Mouse (Mus musculus) heart, adult 9 months (tissue): ENCODE measurements at regions not wholly inside any gene's neighbourhood (a gene's known extent, or its start where the extent isn't known, plus 50 kb on each side); places are given as distances from the start of the nearest gene placed in this dataset.
A peak's percentile ranks its signal among the peaks of the same experiment; 100 is the strongest.

Experiments used
- DNase-seq, 2 experiments: peaks; one replicate each; pipeline ENCODE4 v3.0.0; 2022; ENCODE audit warnings: low spot score in 2 of 2

DNA sequence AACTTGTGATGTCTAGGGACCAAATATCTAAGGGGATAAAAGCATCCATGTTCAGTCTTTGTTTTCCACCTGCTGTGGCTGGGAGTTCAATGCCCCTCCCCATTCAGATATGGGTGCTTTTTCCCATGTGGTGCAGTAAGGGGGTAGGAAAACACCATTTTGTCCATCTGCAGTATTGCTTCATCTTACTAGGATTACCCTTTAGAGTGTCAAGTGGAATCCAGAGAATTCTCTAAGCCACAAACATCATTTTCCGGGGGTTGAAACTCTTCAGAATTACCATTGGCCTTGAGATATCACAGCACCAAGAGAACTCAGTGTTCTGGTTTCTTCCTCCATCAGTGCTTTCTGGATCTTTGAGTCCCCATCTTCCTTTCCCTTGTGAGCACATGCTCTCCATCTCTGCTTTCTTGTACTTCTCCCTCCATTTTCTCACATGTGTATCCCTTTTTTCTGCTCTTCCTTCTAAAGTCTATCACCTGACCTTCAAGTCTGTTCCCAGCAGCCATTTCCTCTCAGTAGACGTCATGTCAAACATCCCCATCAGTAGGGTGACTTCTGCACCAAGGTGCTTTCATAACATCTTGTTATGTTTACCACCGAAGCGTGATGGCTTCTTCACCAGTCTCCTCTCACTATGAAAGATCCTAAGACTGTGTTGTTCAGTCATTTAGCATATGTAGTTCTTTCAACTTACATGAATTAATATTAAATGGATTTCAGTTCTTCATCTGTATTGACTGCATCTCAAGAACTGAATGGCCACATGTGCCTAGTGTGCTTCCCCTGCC lies 431.6 kb upstream of the Ubash3b start:
- no peak for DNase-seq

DNA sequence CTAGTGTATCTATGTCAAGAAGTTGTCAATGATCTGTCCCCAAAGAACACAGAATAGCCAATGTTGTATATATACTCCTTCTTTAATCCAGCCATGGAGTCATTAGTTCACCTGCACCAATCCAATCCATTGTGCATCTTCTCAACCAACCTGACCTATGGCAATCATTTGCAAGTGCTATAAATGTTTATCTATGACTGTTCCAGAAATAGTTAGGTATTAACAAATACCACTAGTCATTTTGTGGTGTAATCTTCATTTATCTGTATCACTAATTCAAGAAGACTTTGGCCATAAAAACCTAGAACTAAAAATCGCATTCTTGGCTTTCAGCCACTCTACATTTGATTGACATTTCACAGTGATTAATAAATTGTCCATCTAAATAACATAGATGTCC lies 430.6 kb upstream of the Ubash3b start:
- no peak for DNase-seq

DNA sequence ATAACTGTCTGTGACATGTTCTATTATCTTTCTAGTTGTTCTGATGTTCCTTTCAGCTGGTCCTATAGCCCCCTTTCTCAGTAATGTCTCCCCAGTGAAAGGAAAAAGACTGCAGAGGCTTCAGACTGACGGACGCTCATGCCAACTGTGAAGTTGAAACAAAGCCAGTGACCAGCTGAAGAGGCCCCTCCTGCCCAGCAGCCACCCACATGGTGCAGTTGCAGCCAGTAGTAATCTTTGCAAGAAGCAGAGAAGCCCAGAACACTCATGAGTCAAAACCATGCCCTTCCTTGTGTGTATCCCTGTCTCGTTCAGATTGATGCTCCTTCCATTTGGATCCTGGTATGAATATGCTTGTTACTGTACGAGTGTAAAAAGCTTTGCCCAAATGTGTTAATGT lies 428.7 kb upstream of the Ubash3b start:
- DNase-seq, result no peak

DNA sequence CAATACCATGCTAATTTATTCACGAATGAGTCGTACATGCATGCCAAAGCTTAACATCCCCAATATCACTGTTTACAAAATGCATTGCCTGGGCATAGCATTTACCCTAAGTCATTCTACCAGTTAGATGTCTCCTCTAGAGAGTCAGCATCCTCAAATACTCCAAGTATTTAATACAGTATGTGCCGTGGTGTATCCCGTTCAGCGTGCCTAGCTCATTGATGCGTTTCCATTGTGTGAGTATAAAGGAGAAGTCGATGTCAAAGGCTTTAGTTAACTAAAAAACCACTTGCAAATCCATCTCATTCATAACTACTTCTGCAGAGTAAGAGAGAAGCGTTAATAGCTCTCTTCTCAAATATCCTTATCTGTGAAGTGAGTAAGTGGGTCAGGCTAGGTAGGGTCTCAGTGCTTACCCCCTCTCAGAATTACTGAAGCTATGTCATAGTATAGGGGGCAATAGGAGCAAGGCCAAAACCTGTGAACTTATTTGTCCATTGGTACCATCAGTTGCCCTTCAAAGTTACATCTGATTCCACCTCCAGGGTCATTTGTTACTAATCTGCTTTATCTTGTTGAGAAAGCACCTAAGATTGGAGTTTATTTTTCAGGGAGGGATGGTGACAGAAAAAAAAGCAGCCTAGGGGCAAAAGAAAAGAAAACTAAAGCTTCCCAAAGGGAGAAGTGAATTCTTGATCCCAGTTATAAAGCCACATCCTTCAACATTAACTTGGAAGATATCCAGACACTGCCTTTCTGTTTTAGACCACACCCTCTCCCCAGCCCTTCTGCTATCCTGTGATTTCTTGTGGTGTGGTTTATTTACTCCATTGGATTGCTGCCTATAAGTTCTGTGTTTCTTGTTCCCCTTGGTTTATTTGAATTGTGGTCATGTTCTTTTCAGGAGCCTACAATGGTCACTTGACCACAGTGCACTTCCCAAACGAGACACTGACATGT lies 427.2 kb upstream of the Ubash3b start:
- no peak for DNase-seq

DNA sequence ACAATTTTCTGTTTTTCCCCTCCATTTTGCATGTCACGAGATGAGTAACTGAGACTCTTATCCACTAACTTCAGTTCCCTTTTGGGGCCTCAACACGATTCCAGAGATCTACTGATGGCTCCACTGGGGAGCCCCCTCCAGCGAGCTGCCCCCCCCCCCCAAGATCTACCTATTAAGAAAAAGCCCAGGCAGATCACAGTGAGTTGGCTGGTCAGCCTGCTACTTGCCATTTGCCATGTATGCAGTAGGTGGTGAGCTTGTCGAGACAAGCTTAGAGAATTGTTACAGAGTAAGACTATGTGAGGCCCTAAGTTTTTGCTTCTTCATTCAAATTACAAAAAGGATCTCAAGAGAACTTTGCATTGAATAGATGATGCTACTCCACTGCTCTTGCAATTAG lies 426.3 kb upstream of the Ubash3b start:
- no peak for DNase-seq

DNA sequence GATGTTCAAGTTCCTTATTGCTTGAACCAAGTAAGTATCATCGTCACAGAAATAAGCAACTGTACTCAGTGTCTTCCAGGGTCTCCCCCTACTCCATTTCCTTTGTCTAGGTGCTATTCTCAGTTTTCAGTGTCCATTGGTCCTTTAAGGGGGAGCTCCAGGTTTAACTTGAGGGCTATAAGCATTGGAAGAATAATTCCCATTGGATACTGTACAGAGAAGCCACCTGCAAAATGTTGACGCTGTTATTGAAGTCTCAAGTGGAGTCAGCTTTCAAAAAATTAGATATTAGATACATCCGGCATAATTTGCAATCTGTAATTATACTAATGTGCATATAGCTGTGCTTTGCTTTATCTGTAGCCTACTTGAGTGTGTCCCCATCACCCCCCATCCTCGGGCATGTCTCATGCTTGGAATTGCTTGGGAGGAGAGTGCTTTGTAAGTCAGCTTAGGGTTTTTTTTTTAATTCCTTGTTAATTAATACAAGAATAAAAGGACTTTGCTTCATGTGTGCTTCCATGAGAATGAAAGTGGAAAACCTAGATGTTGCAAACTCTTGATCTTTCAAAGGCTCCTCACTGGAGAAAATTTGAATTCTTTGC lies 425.6 kb upstream of the Ubash3b start:
- no peak for DNase-seq

DNA sequence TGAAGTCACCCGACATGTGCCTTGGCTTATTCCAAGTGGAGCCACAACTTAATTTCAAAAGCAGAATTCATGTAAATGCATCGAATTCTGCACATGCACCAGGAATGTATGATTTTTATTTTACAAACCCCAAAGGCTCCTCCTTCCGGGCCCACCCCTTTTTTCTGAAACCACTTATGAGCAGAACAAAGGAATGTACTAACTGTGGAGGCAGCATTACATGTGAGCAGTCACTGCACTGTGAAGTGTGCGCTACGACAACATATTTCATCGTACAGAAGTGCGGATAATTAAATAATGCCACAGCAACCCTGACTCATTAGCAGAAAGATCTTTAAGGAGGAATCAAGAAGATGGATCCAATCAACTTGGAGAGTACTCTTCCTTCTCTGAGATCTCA lies 424.8 kb upstream of the Ubash3b start:
- DNase-seq, result no peak

DNA sequence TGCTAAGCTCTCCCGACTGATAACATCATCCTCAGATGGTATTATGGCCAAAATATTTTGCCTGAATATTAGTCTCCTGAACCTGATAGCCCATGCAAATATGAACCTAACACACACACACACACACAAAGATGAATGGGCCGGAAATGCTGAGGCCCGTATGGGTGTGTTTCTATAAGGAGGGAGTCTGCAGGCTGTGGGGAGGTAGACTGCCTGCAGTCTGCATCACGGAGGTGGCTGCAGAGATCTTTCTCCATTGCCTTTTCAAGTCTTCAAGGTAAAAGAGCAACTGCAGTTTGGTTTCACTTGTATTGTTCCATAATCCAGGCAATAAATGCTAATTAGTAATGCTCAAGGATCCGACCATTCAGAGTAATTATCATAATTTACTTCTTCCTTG lies 424.3 kb upstream of the Ubash3b start:
- no peak for DNase-seq

DNA sequence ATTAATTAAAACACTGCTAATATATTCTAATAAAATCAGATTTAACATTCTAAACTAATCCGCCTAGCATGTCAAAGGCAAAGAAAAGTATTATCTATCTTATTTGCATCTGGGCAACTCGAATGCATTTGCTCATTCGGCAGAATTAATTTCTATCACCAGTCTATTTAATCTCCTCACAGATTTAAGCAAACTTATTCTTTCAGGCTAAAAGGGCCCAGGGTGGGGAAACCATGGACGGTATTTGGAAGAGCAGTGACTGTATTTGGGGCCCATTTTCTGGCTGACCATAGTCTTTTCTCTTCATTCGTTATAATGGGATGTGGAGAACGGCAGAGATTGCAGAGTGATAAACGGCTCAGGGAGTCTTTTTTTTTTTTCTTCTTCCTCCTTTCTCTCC lies 423.5 kb upstream of the Ubash3b start:
- no peak for DNase-seq

DNA sequence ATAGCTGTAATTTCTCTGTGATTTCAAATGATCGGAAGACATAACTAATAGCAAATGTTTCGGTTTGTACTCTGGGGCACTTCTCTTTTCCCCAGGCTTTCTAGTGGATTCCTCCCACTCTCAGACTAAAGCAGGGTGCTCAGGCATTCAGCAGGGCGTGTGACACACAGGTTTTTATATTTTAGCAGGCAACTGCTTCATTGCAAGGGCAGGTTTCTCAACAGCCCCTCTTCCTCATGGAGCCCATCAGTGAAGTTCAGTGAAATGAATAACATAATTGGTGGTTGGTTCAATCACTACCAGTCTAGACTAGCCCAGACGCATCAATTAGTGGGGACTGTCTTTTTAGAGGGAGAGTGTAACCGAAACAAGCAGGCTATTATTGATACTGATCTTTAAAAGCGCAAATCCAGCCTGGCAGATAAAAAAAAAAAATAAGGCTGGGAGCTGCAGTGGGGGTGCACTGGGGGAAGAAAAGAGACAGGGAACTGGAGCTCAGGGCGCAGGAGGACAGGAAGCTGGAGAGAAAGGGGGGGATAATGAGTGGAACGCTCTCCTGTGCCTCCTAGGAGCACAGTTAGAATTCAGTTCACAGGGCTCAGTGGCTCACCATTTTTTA lies 422.3 kb upstream of the Ubash3b start:
- no peak for DNase-seq

DNA sequence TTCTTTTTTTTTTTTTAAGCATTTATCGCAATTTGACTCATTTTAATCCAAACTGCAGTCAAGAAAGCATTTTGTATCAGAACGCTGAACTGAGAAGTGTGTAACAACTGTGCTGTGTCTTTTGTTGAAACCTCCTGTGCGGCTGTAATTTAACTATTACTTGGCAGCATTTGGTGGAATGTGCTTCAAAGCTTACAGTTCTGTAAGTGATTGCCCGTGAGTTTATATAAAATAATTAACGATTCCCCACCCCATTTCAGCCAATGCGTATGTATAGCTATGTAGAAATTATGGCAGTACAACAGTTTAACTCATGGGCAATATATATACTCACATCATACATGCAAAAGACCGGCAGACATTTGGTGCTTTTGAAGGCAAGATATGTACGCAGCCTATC lies 421.8 kb upstream of the Ubash3b start:
- no peak for DNase-seq

DNA sequence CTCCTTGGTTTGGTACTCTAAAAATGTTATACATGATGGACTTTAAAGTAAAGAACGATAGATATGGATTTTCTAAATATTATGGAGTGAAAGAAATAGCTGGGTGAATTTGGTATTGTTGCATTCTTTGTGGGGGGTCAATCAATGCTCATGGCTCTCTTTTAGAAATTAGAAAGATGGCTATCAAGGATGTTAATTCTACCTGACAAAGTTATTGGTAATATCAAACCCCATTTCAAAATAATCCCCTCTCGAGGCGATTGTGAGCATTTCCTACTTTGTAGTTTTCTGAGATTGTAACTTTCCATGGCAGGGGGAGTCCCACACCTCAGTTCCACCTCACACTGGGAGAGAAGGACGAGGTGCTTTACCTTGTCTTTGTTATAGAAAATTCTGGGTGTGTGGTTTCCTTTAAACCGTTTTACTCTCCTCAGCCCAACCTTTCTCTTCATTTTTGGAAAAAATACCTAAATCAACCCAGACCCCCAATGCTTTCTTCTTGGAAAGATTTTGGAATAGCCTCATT lies 421.3 kb upstream of the Ubash3b start:
- no peak for DNase-seq

DNA sequence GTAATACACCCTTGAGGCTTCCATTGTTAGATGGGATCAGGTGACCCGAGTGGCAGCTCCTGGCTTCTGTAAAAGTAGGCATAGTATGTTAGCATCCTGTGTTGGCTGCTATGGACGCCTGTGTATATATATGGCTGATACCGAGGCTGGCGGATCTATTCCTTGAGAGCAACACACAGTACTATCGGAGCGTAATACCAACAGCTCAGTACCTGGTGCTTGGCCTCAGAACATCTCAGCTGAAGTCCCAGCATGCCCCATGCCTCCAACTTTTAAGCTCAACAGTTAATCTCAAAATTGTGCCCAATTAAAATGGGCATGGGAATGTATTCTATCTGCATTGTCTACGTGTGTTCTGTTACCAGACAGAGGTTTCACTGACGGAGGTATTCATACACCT lies 420.7 kb upstream of the Ubash3b start:
- DNase-seq, result no peak

DNA sequence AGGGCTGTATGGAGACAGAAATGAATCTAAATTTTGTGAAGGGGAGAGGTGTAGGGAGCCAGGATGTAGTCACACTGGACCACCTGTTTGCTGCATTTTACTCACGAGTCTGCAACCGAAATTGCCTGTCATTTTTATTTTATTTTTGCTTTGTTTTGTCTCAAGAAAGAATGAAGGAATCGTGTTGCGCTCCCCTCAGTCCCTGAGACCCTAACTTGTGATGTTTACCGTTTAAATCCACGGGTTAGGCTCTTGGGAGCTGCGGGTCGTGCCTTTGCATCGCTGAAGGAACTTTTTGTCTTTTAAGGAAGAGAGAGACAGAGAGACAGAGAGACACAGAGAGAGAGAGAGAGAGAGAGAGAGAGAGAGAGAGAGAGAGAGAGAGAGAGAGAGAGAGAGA lies 420.2 kb upstream of the Ubash3b start:
- no peak for DNase-seq

DNA sequence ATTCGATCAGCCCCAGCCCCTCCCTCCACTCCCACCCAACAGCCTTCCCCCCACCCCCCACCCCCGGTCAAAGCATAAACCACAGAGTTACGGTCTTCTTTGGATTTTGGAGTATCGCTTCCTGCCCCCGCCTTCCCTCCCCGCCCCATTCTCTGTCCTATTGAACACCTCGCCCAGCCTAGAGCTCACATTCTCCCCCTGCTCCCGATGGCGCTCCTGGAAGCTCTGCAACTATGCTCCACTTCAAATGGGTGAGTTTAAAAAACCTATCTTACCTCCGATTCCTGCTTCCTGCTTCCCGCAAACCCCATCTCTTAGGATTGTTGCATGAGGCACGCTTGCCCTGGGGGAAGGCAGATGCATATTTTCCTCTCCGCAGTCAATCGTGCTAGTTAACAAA lies 419.7 kb upstream of the Ubash3b start:
- no peak for DNase-seq

DNA sequence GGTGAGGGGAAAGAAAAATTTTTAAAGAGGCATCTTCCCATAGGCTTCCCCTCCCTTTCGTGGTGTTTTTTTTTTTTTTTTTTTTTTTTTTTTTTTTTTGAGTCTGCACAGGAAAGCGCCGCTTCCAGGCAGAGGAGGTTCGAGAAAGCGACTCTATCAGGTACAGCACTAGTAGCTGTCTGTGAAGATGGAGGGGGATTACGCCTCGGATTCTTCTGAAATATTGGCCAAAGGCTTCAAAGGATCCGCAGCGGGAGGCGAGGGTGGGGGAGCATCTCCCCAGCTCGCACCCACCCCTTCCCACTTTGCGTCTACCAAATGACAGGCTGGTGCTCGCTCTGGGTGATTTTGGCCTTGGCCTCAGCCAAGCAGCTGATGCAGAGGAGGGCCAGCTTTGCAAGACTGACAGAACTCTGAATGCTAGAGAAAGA lies 419.1 kb upstream of the Ubash3b start:
- DNase-seq, result peak; percentile 58 to 65

DNA sequence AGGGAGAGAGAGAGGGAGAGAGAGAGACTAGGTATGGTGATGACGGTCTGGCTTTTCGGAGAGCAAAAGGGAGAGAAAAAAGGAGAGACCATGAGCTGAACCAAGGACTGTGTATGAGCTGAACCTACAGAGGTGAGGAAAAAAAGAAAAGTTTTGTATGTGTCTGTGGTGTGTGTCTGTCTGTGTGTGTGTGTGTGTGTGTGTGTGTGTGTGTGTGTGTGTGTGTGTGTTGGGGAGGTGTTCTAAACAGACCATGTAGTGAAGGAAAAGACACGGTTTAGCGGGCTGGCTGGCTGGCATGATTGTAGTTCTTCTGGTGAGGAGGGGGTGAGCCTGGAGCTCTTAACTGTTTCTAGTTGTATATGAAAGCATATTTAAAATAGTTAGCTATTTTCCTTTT lies 418.6 kb upstream of the Ubash3b start:
- DNase-seq, result no peak

DNA sequence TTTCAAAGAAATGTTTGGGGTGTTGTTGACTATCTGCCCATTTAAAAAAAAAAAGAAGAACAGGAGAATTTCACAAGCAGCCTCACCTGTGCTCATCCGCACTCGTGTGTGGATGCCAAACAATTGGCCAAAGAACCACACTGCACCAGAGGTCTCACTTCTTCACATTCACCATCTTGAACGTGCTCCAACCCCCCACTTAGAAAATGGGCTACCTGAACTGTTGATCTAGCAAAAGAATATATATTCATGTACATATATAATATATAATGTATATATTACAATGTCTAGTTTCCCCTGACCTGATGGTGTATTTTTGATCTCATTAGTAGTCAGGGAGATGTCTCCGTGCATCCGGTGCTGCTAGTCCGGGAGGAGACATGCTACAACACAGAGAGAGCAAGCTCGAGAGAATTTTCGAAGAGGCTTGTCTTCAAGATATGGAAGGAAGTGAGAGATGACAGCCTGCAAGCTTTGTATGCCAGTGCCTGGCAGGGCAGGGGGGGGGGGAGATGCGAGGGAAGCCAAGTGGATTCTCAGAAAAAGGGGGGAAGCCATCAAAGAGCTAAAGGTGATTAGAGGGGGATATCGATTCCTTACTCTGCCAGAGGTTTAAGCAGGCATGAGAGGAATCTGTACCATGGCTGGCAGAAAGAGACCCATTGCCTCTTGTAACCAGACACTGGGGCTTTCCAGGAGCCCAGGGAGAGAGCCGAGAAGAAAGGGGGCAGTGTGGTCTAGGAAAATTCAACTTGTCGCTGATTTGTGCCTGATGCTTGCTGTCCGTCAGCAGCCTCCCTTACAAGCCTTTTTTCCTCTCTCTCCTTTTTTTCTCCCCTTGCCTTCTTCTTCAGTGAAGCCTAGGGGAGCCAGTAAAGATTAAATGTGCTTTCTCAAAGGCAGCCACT lies 417.9 kb upstream of the Ubash3b start:
- DNase-seq, result peak; percentile 70 to 76

DNA sequence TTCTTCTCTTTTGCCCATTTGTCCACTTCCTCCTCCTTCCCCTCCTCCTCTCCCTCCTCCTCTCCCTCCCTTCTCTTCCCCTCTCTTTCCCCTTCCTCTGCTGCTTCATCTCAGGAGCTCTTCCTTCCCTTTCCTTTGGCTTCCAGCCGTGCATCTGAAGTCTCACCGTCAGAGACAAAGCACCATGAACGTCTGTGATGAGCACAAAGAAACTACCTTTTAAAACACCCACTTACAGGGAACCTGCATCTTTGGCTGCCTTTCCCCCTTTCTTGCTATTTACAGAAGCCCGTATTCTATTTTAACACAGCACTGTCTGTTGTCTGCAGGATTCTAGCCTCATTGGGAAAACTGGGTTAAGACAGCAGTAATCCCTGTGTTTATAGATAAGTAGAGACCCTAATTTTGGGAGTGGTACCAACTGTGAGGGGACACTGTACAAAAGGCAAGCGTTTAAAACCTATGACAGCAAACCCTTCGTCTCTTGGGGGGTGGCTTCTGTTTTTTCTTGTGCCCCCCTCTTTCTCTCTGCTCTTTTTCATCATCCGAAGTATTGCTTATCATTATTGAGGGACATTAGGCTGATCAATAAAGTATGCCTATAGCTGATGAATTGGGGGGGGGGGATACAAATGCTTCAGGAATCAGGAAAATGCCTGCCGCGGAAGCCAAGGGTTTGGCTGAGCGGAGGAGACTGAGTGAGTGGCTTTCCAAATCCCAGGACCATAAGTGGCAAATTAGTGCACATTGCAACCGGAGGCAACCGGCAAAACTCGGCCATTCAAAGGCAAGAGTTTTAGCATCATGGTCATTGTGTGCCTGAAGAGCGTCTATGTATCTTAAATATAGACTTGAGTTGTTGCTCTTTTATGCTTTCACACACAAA lies 417.0 kb upstream of the Ubash3b start:
- no peak for DNase-seq

DNA sequence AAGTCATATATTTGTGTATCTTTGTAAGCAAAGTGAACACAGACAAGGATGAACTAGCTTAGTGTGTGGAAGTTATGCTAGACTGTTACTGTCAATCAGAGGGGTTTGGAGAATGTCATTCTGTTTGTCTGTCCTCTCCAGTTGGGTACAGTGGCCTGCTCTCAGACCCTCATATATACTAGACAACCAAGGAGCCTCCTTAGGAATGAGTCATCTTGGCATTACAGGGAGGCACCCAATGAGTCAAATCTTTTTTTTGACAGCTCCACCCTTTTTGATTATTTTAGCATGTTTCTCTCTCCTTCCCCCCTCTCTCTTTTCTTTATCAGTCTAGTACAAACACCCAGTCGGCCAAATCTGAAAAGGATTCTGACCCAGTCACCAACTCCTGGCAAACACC lies 416.3 kb upstream of the Ubash3b start:
- no peak for DNase-seq
